Mouse (Mus musculus): Measurements from ENCODE around the gene Taf4. TPM values are rescaled to one million over a fixed set of nuclear protein-coding genes. Genes with fewer than 3 reads are reported as not detected.

Taf4 gene
- polyA plus RNA-seq, 1 experiment = 15.2 TPM

DNA sequence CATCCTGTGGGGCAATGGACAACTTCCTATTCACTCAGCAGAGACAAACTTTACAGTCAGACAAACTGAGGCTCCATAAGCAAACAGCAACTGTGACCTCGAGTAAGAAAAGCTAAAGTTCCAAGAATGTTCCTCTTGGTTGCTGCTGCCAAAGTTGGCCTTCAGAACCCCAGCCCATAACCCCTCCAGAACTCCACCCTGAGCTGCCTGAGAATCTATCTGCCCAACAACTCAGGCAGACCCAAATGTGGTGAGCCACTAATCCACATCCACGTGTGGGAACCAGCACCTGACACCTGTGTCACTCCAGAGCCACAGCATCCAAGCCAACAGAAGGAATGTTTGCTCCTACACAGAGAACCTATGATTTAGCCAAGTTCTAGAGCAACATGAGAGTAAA, 4.0 kb downstream of the Taf4 start:
- 44% methylated on average over 2 of the region's 2 CpGs for WGBS
- Histone ChIP-seq H3K4me1 (ENCODE audit: control insufficient read depth, insufficient read depth, low read length) (peaks cover 50% of the 10 kb centered on the region), H3K27me3 (ENCODE audit: control insufficient read depth, insufficient read depth, low read length) (no peaks in the 10 kb centered on the region), H3K4me3 (replicated peaks; ENCODE audit: insufficient read depth, low read depth, low read length) (no peak overlapping the region), H3K27ac (ENCODE audit: insufficient read depth, low read length) (no peak overlapping the region)
- no peak for TF ChIP-seq CTCF (IDR thresholded peaks at IDR 0.05; ENCODE audit: borderline replicate concordance, insufficient read depth, low read depth, low read length)
- TF ChIP-seq POLR2A (IDR thresholded peaks at IDR 0.05; ENCODE audit: borderline replicate concordance, insufficient read depth, low read length) = no peak
- DNase-seq = peak in 1 of 2 experiments; percentile 6

- Histone ChIP-seq H3K27me3 (ENCODE audit: control insufficient read depth, insufficient read depth, low read length) (no peaks in the 10 kb centered on the region), H3K4me1 (ENCODE audit: control insufficient read depth, insufficient read depth, low read length) (peaks cover 54% of the 10 kb centered on the region), H3K4me3 (replicated peaks; ENCODE audit: insufficient read depth, low read depth, low read length) (no peak overlapping the region), H3K27ac (ENCODE audit: insufficient read depth, low read length) (no peak overlapping the region)
- 72% methylated on average over 2 of the region's 2 CpGs for WGBS
- peak in 1 of 2 experiments; percentile 7 for DNase-seq
- TF ChIP-seq CTCF (IDR thresholded peaks at IDR 0.05; ENCODE audit: borderline replicate concordance, insufficient read depth, low read depth, low read length) (no peak), POLR2A (IDR thresholded peaks at IDR 0.05; ENCODE audit: borderline replicate concordance, insufficient read depth, low read length) (no peak)
Measured at GRCm38 (mm10) chr2:179971891-179972290, 4.6 kb downstream of the Taf4 start.

- Histone ChIP-seq H3K27me3 (ENCODE audit: control insufficient read depth, insufficient read depth, low read length) (no peaks in the 10 kb centered on the region), H3K27ac (ENCODE audit: insufficient read depth, low read length) (no peak overlapping the region), H3K4me3 (replicated peaks; ENCODE audit: insufficient read depth, low read depth, low read length) (no peak overlapping the region), H3K4me1 (ENCODE audit: control insufficient read depth, insufficient read depth, low read length) (peaks cover 64% of the 10 kb centered on the region)
- no peak for DNase-seq
- WGBS = 55% methylated on average over 3 of the region's 3 CpGs
- TF ChIP-seq POLR2A (IDR thresholded peaks at IDR 0.05; ENCODE audit: borderline replicate concordance, insufficient read depth, low read length) (no peak), CTCF (IDR thresholded peaks at IDR 0.05; ENCODE audit: borderline replicate concordance, insufficient read depth, low read depth, low read length) (no peak)
Measured at GRCm38 (mm10) chr2:179969137-179969536, 7.3 kb downstream of the Taf4 start.

- DNase-seq = no peak
- no peak overlapping the region for H3K27ac ChIP-seq (ENCODE audit: insufficient read depth, low read length)
- no peaks in the 10 kb centered on the region for H3K27me3 ChIP-seq (ENCODE audit: control insufficient read depth, insufficient read depth, low read length)
- H3K4me3 ChIP-seq (replicated peaks; ENCODE audit: insufficient read depth, low read depth, low read length) = no peak overlapping the region
- TF ChIP-seq POLR2A (IDR thresholded peaks at IDR 0.05; ENCODE audit: borderline replicate concordance, insufficient read depth, low read length) (no peak), CTCF (IDR thresholded peaks at IDR 0.05; ENCODE audit: borderline replicate concordance, insufficient read depth, low read depth, low read length) (no peak)
- 62% methylated on average over 5 of the region's 5 CpGs for WGBS
- H3K4me1 ChIP-seq (ENCODE audit: control insufficient read depth, insufficient read depth, low read length) = peaks cover 57% of the 10 kb centered on the region
Measured at GRCm38 (mm10) chr2:179967633-179968032, 8.8 kb downstream of the Taf4 start.

- 19% methylated on average over 4 of the region's 4 CpGs for WGBS
- H3K4me3 ChIP-seq (replicated peaks; ENCODE audit: insufficient read depth, low read depth, low read length) = no peak overlapping the region
- peak; percentile 56 to 57 for DNase-seq
- peaks cover 48% of the 10 kb centered on the region for H3K4me1 ChIP-seq (ENCODE audit: control insufficient read depth, insufficient read depth, low read length)
- TF ChIP-seq CTCF (IDR thresholded peaks at IDR 0.05; ENCODE audit: borderline replicate concordance, insufficient read depth, low read depth, low read length) = no peak
- no peak for TF ChIP-seq POLR2A (IDR thresholded peaks at IDR 0.05; ENCODE audit: borderline replicate concordance, insufficient read depth, low read length)
- no peaks in the 10 kb centered on the region for H3K27me3 ChIP-seq (ENCODE audit: control insufficient read depth, insufficient read depth, low read length)
- H3K27ac ChIP-seq (ENCODE audit: insufficient read depth, low read length) = peak overlapping the region; percentile 85
Measured at GRCm38 (mm10) chr2:179961420-179961819, 15.0 kb downstream of the Taf4 start.

GRCm38 (mm10) chr2:179960327-179960726, 16.1 kb downstream of the Taf4 start:
- no peak for DNase-seq
- Histone ChIP-seq H3K27ac (ENCODE audit: insufficient read depth, low read length) (no peak overlapping the region), H3K4me3 (replicated peaks; ENCODE audit: insufficient read depth, low read depth, low read length) (no peak overlapping the region), H3K4me1 (ENCODE audit: control insufficient read depth, insufficient read depth, low read length) (peaks cover 46% of the 10 kb centered on the region), H3K27me3 (ENCODE audit: control insufficient read depth, insufficient read depth, low read length) (no peaks in the 10 kb centered on the region)
- TF ChIP-seq POLR2A (IDR thresholded peaks at IDR 0.05; ENCODE audit: borderline replicate concordance, insufficient read depth, low read length) = no peak
- TF ChIP-seq CTCF (IDR thresholded peaks at IDR 0.05; ENCODE audit: borderline replicate concordance, insufficient read depth, low read depth, low read length) = no peak
- WGBS = 47% methylated on average over 6 of the region's 6 CpGs

DNA sequence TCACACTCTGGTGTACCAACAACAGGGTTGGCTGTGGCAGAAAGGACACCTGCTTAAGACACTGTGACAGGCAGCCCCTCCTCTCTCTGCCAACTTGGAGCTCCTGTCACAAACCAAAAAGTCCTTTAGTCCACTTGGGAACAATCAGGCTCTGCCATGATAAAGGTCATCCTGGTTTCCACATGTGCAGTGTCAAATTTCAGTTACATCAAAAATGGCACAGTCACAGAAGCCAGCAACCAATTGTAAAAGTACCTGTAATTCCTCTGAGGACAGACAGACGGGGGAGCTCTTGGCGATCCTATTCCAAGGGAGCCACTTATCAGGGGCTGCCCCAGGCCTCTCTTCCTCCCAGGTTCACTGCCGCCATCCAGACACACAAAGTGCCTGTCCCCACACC, 17.1 kb downstream of the Taf4 start:
- no peak overlapping the region; the same call in 1 of the 2 replicates for H3K27ac ChIP-seq (ENCODE audit: insufficient read depth, low read length)
- DNase-seq = no peak
- WGBS = 70% methylated on average over 3 of the region's 3 CpGs

GRCm38 (mm10) chr2:179951542-179952524, 24.6 kb downstream of the Taf4 start:
- DNase-seq = peak; percentile 55 to 59
- no peak overlapping the region for H3K4me3 ChIP-seq (replicated peaks; ENCODE audit: insufficient read depth, low read depth, low read length)
- H3K27ac ChIP-seq (ENCODE audit: insufficient read depth, low read length) = no peak overlapping the region
- no peaks in the 10 kb centered on the region for H3K27me3 ChIP-seq (ENCODE audit: control insufficient read depth, insufficient read depth, low read length)
- 33% methylated on average over 14 of the region's 14 CpGs for WGBS
- TF ChIP-seq CTCF (IDR thresholded peaks at IDR 0.05; ENCODE audit: borderline replicate concordance, insufficient read depth, low read depth, low read length) = 0 out of 2 replicates have a peak, but pooled peaks have one; percentile 1
- no peak for TF ChIP-seq POLR2A (IDR thresholded peaks at IDR 0.05; ENCODE audit: borderline replicate concordance, insufficient read depth, low read length)
- peaks cover 30% of the 10 kb centered on the region for H3K4me1 ChIP-seq (ENCODE audit: control insufficient read depth, insufficient read depth, low read length)

More for the DNA sequence above, 17.1 kb downstream of the Taf4 start:
- H3K4me1 ChIP-seq (ENCODE audit: control insufficient read depth, insufficient read depth, low read length) = peaks cover 41% of the 10 kb centered on the region
- TF ChIP-seq CTCF (IDR thresholded peaks at IDR 0.05; ENCODE audit: borderline replicate concordance, insufficient read depth, low read depth, low read length) = no peak
- no peak for TF ChIP-seq POLR2A (IDR thresholded peaks at IDR 0.05; ENCODE audit: borderline replicate concordance, insufficient read depth, low read length)
- no peak overlapping the region for H3K4me3 ChIP-seq (replicated peaks; ENCODE audit: insufficient read depth, low read depth, low read length)
- H3K27me3 ChIP-seq (ENCODE audit: control insufficient read depth, insufficient read depth, low read length) = no peaks in the 10 kb centered on the region

Data from cerebellum, adult 2 months (tissue).